Mouse (Mus musculus) kidney, embryonic 16.5 days (tissue): Measurements from ENCODE around the gene Mef2c. TPM values are rescaled to one million over a fixed set of nuclear protein-coding genes. Genes with fewer than 3 reads are reported as not detected.
A peak's percentile ranks its signal among the peaks of the same experiment; 100 is the strongest.

Experiments
- ATAC-seq: fragments of 200-750 bp; cut with Nextera tagmentation; 2 replicates; pipeline ENCODE4 v1.8.0; 2017; ENCODE audit warnings: moderate TSS enrichment; ENCODE audit not compliant: low FRiP score, low TSS enrichment
- H3K27ac ChIP-seq: fragments of 300-500 bp; sonication (generic); 2 replicates; pipeline ENCODE4 v1.5.1; 2014; ENCODE audit warnings: low read length
- H3K27me3 ChIP-seq: fragments of 300-500 bp; sonication (generic); 2 replicates; pipeline ENCODE4 v1.6.1; 2014; ENCODE audit warnings: low read length, control low read depth, mixed read lengths; ENCODE audit not compliant: insufficient read depth
- H3K36me3 ChIP-seq: fragments of 300-500 bp; sonication (generic); 2 replicates; pipeline ENCODE4 v1.6.1; 2014; ENCODE audit warnings: low read length, control low read depth, mixed read lengths; ENCODE audit not compliant: insufficient read depth
- H3K4me1 ChIP-seq: fragments of 300-500 bp; sonication (generic); 2 replicates; pipeline ENCODE4 v1.6.1; 2014; ENCODE audit warnings: low read length, control low read depth, mixed read lengths; ENCODE audit not compliant: insufficient read depth
- H3K4me2 ChIP-seq: fragments of 300-500 bp; sonication (generic); replicated peaks from 2 replicates; pipeline ENCODE4 v1.6.1; 2014; ENCODE audit warnings: low read depth, low read length
- H3K4me3 ChIP-seq: fragments of 300-500 bp; sonication (generic); 2 replicates; pipeline ENCODE4 v1.5.1; 2014; ENCODE audit warnings: mild to moderate bottlenecking, low read length
- H3K9ac ChIP-seq: fragments of 300-500 bp; sonication (generic); replicated peaks from 2 replicates; pipeline ENCODE4 v1.6.1; 2014; ENCODE audit warnings: low read length
- H3K9me3 ChIP-seq: fragments of 300-500 bp; sonication (generic); 2 replicates; pipeline ENCODE4 v1.6.1; 2016; ENCODE audit warnings: low read length, control low read depth
- WGBS: fragments of 180-500 bp; shearing (Covaris S2); extraction: QIAGEN DNeasy Blood & Tissue Kit; methylation state at CpG from one replicate; pipeline ENCODE4 v1.1.7; 2014; 5-methylcytosine and 5-hydroxymethylcytosine counted together
- polyA plus RNA-seq: library from polyadenylated mRNA; unstranded; fragments of >200 nt; fragmentation: Nextera tagmentation; extraction: Ambion mirVana; gene quantifications from 2 replicates; pipeline ENCODE4 v1.2.1, GENCODE M21; 2015

Gene Mef2c
- polyA plus RNA-seq, 1 experiment from 2014 or later, result 54.9 TPM

GRCm38 (mm10) chr13:83536361-83536760, 32.5 kb downstream of the Mef2c start:
- Histone ChIP-seq H3K27ac (no peak overlapping the region), H3K9ac (no peak overlapping the region), H3K4me2 (no peak overlapping the region), H3K9me3 (no peaks in the 10 kb centered on the region), H3K4me3 (no peak overlapping the region), H3K36me3 (no peaks in the 10 kb centered on the region), H3K27me3 (no peaks in the 10 kb centered on the region), H3K4me1 (no peaks in the 10 kb centered on the region)
- 74% methylated on average over 3 of the region's 3 CpGs for WGBS
- no peak for ATAC-seq

DNA sequence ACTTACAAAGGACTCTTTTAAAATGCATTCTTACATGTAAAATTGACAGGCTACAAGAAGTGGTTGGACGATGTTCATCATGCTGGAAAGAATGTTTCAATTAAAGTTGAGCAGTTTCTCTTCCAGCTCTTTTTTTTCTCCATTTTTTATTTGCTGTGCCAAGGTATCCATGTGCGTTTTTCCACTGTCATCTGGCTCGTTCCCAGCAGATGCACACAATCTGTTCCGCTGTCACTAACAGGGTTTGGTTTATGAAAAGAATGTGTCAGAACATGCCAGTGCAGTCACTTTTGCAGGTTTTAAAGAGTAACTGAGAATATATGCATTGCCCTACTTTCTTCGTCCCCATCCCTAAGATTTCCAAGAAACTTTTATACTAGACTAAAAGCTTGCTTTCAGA, 33.3 kb downstream of the Mef2c start:
- no peak overlapping the region for H3K27ac ChIP-seq
- H3K27me3 ChIP-seq, result no peaks in the 10 kb centered on the region
- no peaks in the 10 kb centered on the region for H3K36me3 ChIP-seq
- no peak overlapping the region for H3K4me2 ChIP-seq
- H3K9me3 ChIP-seq, result no peaks in the 10 kb centered on the region
- 74% methylated on average over 5 of the region's 5 CpGs for WGBS
- no peaks in the 10 kb centered on the region for H3K4me1 ChIP-seq
- H3K4me3 ChIP-seq, result no peak overlapping the region
- no peak for ATAC-seq
- H3K9ac ChIP-seq, result no peak overlapping the region

DNA sequence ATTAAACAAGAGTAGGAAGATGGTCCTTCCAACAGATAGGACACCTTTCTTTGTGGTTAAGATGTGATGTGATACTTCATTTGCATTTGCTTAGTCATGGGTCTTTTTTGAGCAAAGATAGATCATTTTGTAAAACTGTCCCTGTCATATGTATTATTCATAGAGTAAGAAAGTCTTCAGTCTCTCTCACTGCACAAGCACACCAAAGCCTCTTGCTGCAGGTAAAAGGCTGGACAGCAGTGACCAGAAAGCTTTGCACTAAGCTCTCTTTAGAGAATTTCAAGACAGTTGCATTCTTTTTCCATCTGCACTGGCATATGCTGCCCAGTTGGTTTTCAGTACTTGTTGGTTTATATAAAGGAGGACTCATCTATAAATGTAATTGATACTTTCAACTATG, 36.1 kb downstream of the Mef2c start:
- Histone ChIP-seq H3K27me3 (no peaks in the 10 kb centered on the region), H3K27ac (no peak overlapping the region), H3K4me3 (no peak overlapping the region), H3K36me3 (no peaks in the 10 kb centered on the region), H3K4me1 (no peaks in the 10 kb centered on the region), H3K4me2 (no peak overlapping the region), H3K9ac (no peak overlapping the region), H3K9me3 (no peaks in the 10 kb centered on the region)
- no peak for ATAC-seq

DNA sequence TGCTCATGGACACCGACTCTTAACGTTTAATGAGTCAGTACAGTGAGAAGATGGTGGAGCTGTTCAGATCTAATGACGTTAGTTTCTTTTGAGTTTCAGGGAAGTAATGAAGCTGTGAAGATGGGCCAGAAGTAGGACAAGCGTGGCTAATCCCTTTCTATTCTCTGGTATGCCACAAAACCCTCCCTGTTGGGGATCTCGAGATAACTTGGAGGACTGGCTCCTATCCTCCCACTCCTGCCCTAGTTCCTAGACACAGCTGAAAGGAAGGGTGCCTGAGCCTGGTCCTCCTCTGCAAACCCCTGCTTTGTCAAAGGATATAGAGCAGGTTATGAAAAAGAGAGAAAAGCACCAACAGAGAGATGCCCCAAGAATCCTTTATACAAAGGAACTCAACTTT, 38.8 kb downstream of the Mef2c start:
- Histone ChIP-seq H3K9ac (no peak overlapping the region), H3K27ac (no peak overlapping the region), H3K4me3 (no peak overlapping the region), H3K27me3 (no peaks in the 10 kb centered on the region), H3K4me1 (no peaks in the 10 kb centered on the region), H3K36me3 (no peaks in the 10 kb centered on the region), H3K9me3 (no peaks in the 10 kb centered on the region), H3K4me2 (no peak overlapping the region)
- WGBS, result 84% methylated on average over 5 of the region's 5 CpGs
- no peak for ATAC-seq

GRCm38 (mm10) chr13:83544707-83545106, 40.9 kb downstream of the Mef2c start:
- Histone ChIP-seq H3K4me1 (no peaks in the 10 kb centered on the region), H3K36me3 (no peaks in the 10 kb centered on the region), H3K4me2 (no peak overlapping the region), H3K4me3 (no peak overlapping the region), H3K27ac (no peak overlapping the region), H3K27me3 (no peaks in the 10 kb centered on the region), H3K9ac (no peak overlapping the region), H3K9me3 (no peaks in the 10 kb centered on the region)
- no peak for ATAC-seq
- WGBS, result 75% methylated on average over 4 of the region's 4 CpGs

DNA sequence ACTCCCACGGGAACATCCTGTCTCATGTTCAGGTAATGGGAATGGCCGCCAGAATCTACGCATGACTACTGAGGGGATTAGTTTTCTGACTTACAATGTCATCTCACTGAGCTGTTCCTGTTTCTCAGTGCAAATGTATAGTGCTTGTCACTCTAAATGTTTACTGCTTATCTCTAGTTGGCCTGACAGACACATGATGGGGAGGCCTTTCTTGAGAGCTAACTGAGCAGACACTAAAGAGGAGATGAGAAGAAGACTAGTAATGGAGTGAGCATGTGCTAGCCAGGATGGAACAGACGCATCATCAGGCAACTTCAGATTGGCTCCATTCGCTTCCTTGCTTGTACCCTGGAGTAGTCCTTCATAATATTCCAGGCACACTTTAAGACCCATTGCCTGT, 43.0 kb downstream of the Mef2c start:
- 89% methylated on average over 5 of the region's 5 CpGs for WGBS
- Histone ChIP-seq H3K9ac (no peak overlapping the region), H3K36me3 (no peaks in the 10 kb centered on the region), H3K27me3 (no peaks in the 10 kb centered on the region), H3K4me2 (no peak overlapping the region), H3K4me1 (no peaks in the 10 kb centered on the region), H3K9me3 (no peaks in the 10 kb centered on the region), H3K27ac (no peak overlapping the region), H3K4me3 (no peak overlapping the region)
- no peak for ATAC-seq

GRCm38 (mm10) chr13:83551259-83551658, 47.4 kb downstream of the Mef2c start:
- no peaks in the 10 kb centered on the region for H3K27me3 ChIP-seq
- H3K27ac ChIP-seq, result no peak overlapping the region
- no peaks in the 10 kb centered on the region for H3K36me3 ChIP-seq
- no peak overlapping the region for H3K4me3 ChIP-seq
- H3K4me1 ChIP-seq, result no peaks in the 10 kb centered on the region
- ATAC-seq, result no peak
- H3K9me3 ChIP-seq, result no peaks in the 10 kb centered on the region
- no peak overlapping the region for H3K9ac ChIP-seq
- H3K4me2 ChIP-seq, result no peak overlapping the region

DNA sequence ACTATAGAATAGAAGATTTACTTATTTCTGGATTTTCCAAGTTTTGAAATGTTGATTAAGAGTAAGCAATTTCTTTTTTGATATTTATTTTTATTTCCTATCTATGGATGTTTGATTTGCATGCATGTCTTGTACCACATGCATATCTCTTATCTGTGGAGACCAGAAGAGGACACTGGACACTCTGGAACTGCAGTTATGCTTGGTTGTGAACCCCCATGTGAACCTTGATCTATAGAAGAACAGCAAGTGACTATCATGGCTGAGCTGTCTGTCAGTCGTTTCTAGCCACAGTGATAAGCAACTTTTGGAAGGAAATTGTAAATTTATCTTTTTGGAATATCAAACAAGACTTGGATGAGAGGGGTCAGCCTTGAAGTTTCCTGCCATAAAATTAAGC, 48.2 kb downstream of the Mef2c start:
- ATAC-seq, result no peak
- WGBS, result 80% methylated on average over 1 of the region's 1 CpGs
- H3K9ac ChIP-seq, result no peak overlapping the region

GRCm38 (mm10) chr13:83563261-83563660, 59.4 kb downstream of the Mef2c start:
- WGBS, result 86% methylated on average over 2 of the region's 2 CpGs
- Histone ChIP-seq H3K36me3 (no peaks in the 10 kb centered on the region), H3K4me2 (no peak overlapping the region), H3K4me1 (0 out of 2 replicates have a peak, but pooled peaks cover 3% of the 10 kb centered on the region), H3K4me3 (no peak overlapping the region), H3K27me3 (no peaks in the 10 kb centered on the region), H3K9ac (no peak overlapping the region), H3K9me3 (no peaks in the 10 kb centered on the region), H3K27ac (no peak overlapping the region)
- no peak for ATAC-seq

More for the DNA sequence above, 48.2 kb downstream of the Mef2c start:
- no peaks in the 10 kb centered on the region for H3K27me3 ChIP-seq
- no peaks in the 10 kb centered on the region for H3K4me1 ChIP-seq
- H3K4me2 ChIP-seq, result no peak overlapping the region
- no peaks in the 10 kb centered on the region for H3K36me3 ChIP-seq
- H3K27ac ChIP-seq, result no peak overlapping the region
- H3K9me3 ChIP-seq, result no peaks in the 10 kb centered on the region
- no peak overlapping the region for H3K4me3 ChIP-seq

GRCm38 (mm10) chr13:83565732-83566131, 61.9 kb downstream of the Mef2c start:
- Histone ChIP-seq H3K36me3 (no peaks in the 10 kb centered on the region), H3K27me3 (no peaks in the 10 kb centered on the region), H3K4me3 (no peak overlapping the region), H3K4me2 (no peak overlapping the region), H3K27ac (peak overlapping the region; percentile 59; the same call in 1 of the 2 replicates), H3K4me1 (0 out of 2 replicates have a peak, but pooled peaks cover 3% of the 10 kb centered on the region), H3K9ac (no peak overlapping the region), H3K9me3 (no peaks in the 10 kb centered on the region)
- peak; percentile 49; the same call in 1 of the 2 replicates for ATAC-seq
- WGBS, result 66% methylated on average over 3 of the region's 3 CpGs
